ENCODE assay signal across 8 mouse cellular contexts in the genomic region with DNA sequence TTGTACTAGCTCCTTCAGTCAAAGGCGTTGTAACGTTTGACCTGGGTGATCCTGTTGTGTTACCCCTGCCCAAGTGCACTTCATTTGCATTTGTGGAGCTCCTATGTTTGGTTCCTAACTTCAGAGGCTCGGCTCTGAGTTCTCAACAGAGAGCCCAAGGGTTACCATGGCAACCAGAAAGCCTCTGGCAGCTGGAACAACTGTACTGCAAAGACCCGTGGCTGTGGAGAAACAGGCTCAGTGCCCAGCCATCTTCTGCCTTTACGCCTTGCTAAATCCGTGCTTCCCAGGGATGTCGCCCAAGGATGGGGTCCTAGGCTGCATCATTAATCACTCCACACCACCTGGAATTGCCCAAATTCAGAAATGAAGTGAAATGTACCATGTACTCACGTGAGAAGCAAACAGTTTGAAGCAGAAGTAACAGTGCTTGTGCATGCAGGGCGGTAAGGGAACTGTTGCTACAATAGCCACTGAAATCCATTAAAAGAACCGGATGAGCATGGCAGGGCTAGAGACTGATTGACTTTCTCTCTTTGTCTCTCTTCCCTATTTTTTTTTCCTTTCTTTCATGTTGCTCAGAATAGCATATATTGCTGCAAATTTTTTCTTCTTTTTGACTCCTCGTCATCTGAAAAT. TPM values are rescaled to one million over a fixed set of nuclear protein-coding genes. Genes with fewer than 3 reads are reported as not detected.
A peak's percentile ranks its signal among the peaks of the same experiment; 100 is the strongest.
DNase-seq lines count a peak whose midpoint lies in the region; ATAC-seq lines count a peak whose summit lies in the region.

No protein-coding gene starts in this region.

- H3K27me3 ChIP-seq in kidney, embryonic 16.5 days (ENCODE audit: insufficient read depth, low read length), result no peaks in the 10 kb centered on the region
- H3K27me3 ChIP-seq in hindbrain, embryonic 13.5 days, result no peaks in the 10 kb centered on the region

- intact Hi-C loops in left cerebral cortex, postnatal 4 days (cut with DNase I), result no loop called here

- H3K36me3 ChIP-seq in kidney, embryonic 16.5 days (ENCODE audit: insufficient read depth, low read length), result no peaks in the 10 kb centered on the region
- H3K36me3 ChIP-seq in hindbrain, embryonic 13.5 days, result no peaks in the 10 kb centered on the region

- H3K4me2 ChIP-seq in kidney, embryonic 16.5 days (replicated peaks; ENCODE audit: low read depth, low read length), result peak overlapping the region; percentile 41
- H3K4me2 ChIP-seq in hindbrain, embryonic 13.5 days, result peak overlapping the region; percentile 67

- 13% methylated on average over 11 of the region's 11 CpGs for WGBS in kidney, embryonic 16.5 days
- WGBS in hindbrain, embryonic 13.5 days, result 2% methylated on average over 11 of the region's 11 CpGs

- peak overlapping the region; percentile 34 for H3K4me3 ChIP-seq in kidney, embryonic 16.5 days (ENCODE audit: low read length)
- peak overlapping the region; percentile 50 for H3K4me3 ChIP-seq in hindbrain, embryonic 13.5 days

- no peak overlapping the region for H3K9ac ChIP-seq in kidney, embryonic 16.5 days (replicated peaks; ENCODE audit: low read length)
- peak overlapping the region; percentile 56; the same call in 1 of the 2 replicates for H3K9ac ChIP-seq in hindbrain, embryonic 13.5 days

- DNase-seq in kidney, adult 9 months, result no peak
- DNase-seq in embryo, embryonic 10.5 days (ENCODE audit: low spot score), result peak; percentile 92
- peak; percentile 80 for DNase-seq in left cerebral cortex, postnatal 4 days
- peak; percentile 88 to 92 for DNase-seq in right cerebral cortex, postnatal 10 days (ENCODE audit: low spot score in 2 of 2)
- DNase-seq in urinary bladder, postnatal 25 days (ENCODE audit: low spot score), result no peak
- no peak for DNase-seq in spleen, postnatal 36 days (ENCODE audit: low spot score in 2 of 2)

- no peak overlapping the region for H3K27ac ChIP-seq in kidney, embryonic 16.5 days (ENCODE audit: low read length)
- peak overlapping the region; percentile 77 for H3K27ac ChIP-seq in hindbrain, embryonic 13.5 days

- H3K9me3 ChIP-seq in kidney, embryonic 16.5 days (ENCODE audit: low read length), result no peaks in the 10 kb centered on the region
- no peaks in the 10 kb centered on the region for H3K9me3 ChIP-seq in hindbrain, embryonic 13.5 days

- ATAC-seq in kidney, embryonic 16.5 days (ENCODE audit: low FRiP score, low TSS enrichment), result peak; percentile 92; the same call in 1 of the 2 replicates
- peak; percentile 95 for ATAC-seq in hindbrain, embryonic 13.5 days (ENCODE audit: low FRiP score)

- H3K4me1 ChIP-seq in kidney, embryonic 16.5 days (ENCODE audit: insufficient read depth, low read length), result no peaks in the 10 kb centered on the region
- peaks cover 6% of the 10 kb centered on the region; the same call in 1 of the 2 replicates for H3K4me1 ChIP-seq in hindbrain, embryonic 13.5 days (replicated peaks)

RNA-seq across cellular contexts. Expression of a gene that starts 0.8 kb away (rescaled TPM):
- polyA plus RNA-seq in kidney, embryonic 16.5 days (2015; fragmentation: Nextera tagmentation; extraction: Ambion mirVana), result 0.21 and 0.74 TPM in 2 replicates
- 5.5 and 5.7 TPM in 2 replicates for polyA plus RNA-seq in hindbrain, embryonic 13.5 days (2015; fragmentation: Nextera tagmentation; extraction: Ambion mirVana)
- 10 to 100 TPM; 17.0 to 22.9 TPM for total RNA-seq in left cerebral cortex, postnatal 4 days (2021)

Comparison
In these comparisons a context has a peak if more than half of its experiments do, and no peak if none do; other contexts are left out.
1. DNase-seq: peak in embryo, embryonic 10.5 days (single experiment), left cerebral cortex, postnatal 4 days (single experiment) and right cerebral cortex, postnatal 10 days (2 of 2); none in kidney, adult 9 months (single experiment), urinary bladder, postnatal 25 days (single experiment) and spleen, postnatal 36 days (0 of 2).